17 mouse cellular contexts compared by ENCODE assay signal in the genomic region with DNA sequence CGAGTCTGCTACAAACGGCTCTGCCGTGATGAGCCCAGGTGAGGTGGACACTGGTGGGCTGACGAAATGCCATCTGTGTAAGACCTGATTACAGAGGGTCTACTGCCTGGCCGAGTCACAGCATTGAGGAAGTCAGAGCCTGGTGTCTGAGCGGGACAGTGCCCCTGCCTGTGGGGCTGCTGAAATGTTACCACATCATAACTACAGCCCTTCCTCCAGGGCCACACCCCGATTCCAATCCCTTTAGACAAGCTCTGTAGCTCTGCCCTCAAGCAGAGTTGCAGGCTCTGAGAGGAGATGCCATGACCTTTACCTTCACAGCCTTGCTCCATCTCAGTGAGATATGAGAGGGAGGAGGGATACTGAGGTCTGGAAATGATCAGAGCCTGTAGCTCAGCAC. TPM values are rescaled to one million over a fixed set of nuclear protein-coding genes. Genes with fewer than 3 reads are reported as not detected.
"Had no signal": no experiment of that assay in that cellular context is flagged by ENCODE, and none has a peak within 500 bp of the region (broad histone marks: within the 10 kb centered on the region; RNA-seq: fewer than 3 reads in every experiment).

No protein-coding gene starts in this region.

- H3K4me2 ChIP-seq: kidney, embryonic 15.5 days; limb, embryonic 13.5 days; neural tube, embryonic 15.5 days had no signal

- H3K27me3 ChIP-seq: kidney, embryonic 15.5 days; limb, embryonic 13.5 days; neural tube, embryonic 15.5 days had no signal

- H3K27ac ChIP-seq: kidney, embryonic 15.5 days; limb, embryonic 13.5 days; liver, embryonic 14.5 days; macrophage; midbrain, embryonic 10.5 days; neural tube, embryonic 15.5 days; stomach, postnatal 0 days had no signal

- H3K4me3 ChIP-seq: kidney, embryonic 15.5 days; limb, embryonic 13.5 days; midbrain, embryonic 10.5 days; myocyte; neural tube, embryonic 15.5 days had no signal

- H3K4me1 ChIP-seq: kidney, embryonic 15.5 days; limb, embryonic 13.5 days; midbrain, embryonic 10.5 days; neural tube, embryonic 15.5 days had no signal

- DNase-seq: kidney, adult 18-20 months; kidney, postnatal 14 days; layer of hippocampus, postnatal 36 days; lung, adult 2 months; lung, postnatal 10 days; midbrain, embryonic 14.5 days; thymus, postnatal 14 days had no signal

- H3K9ac ChIP-seq: kidney, embryonic 15.5 days; limb, embryonic 13.5 days; liver, embryonic 14.5 days; neural tube, embryonic 15.5 days had no signal

- H3K9me3 ChIP-seq: kidney, embryonic 15.5 days; limb, embryonic 13.5 days; midbrain, embryonic 10.5 days; neural tube, embryonic 15.5 days had no signal

- H3K36me3 ChIP-seq: kidney, embryonic 15.5 days; limb, embryonic 13.5 days; midbrain, embryonic 10.5 days; neural tube, embryonic 15.5 days had no signal

RNA-seq across cellular contexts. Expression of gene Mfsd4b2, which starts 9.8 kb away (rescaled TPM):
- total RNA-seq: liver, adult 2 months had no signal
- polyA plus RNA-seq: kidney, embryonic 15.5 days; limb, embryonic 13.5 days; liver, adult 2 months; lung, adult 2 months; macrophage; midbrain, embryonic 10.5 days; midbrain, embryonic 14.5 days; myocyte; neural tube, embryonic 11.5 days; neural tube, embryonic 15.5 days; stomach, postnatal 0 days had no signal

RNA-seq across cellular contexts. Expression of gene Mfsd4b3, which starts 23.4 kb away (rescaled TPM):
- total RNA-seq: layer of hippocampus, postnatal 36 days had no signal
- polyA plus RNA-seq: midbrain, embryonic 14.5 days; neural tube, embryonic 11.5 days; neural tube, embryonic 15.5 days had no signal

RNA-seq across cellular contexts. Expression of gene Mfsd4b5, which starts 49.9 kb away (rescaled TPM):
- polyA plus RNA-seq: midbrain, embryonic 10.5 days; midbrain, embryonic 14.5 days; neural tube, embryonic 15.5 days had no signal
